Mouse (Mus musculus) telencephalon, adult 2 months (tissue): ENCODE measurements around the gene Rpp38.

ENCODE experiments used
- DNase-seq: peaks from one replicate; pipeline ENCODE4 v3.0.0-alpha.2; 2011; ENCODE audit warnings: low read depth, low spot score

Gene Rpp38

DNA sequence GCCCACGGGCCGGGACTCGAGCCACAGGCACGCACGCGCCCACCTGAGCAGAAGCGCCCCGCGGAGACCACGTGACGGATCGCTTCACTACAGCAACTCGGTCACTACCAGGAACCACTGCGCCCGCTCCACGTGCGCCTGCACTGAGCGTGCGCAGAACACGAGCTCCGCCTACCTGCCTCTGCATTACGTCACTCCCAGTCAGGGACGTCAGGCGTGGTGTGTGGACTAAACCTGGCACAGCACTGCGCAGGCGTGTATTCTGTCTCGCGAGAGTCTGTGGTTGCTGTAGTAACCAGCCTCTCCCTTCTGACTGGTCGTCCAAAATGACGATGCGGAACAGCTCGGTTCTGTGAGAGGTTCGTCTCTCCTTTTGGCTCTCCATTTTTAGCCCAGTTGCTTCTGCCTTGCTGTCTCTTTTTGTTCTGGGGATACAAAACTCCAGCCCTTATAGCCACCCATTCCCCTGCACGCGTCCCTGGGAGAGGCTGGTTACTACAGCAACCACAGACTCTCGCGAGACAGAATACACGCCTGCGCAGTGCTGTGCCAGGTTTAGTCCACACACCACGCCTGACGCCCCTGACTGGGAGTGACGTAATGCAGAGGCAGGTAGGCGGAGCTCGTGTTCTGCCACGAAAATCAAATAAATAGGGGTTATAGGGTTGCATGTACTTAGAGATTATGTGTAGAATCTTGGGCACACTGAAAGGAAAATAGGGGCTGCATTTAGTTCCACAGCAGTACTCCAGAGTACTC is at the start of gene Rpp38:
Rpp38 (minus strand) TSS at position 160 of the 759 bp plus-strand sequence.
- peak; percentile 96 for DNase-seq

- no peak for DNase-seq
These were observed 32.7 kb upstream of the Rpp38 start for GRCm38 (mm10) chr2:3365127-3365526.

DNA sequence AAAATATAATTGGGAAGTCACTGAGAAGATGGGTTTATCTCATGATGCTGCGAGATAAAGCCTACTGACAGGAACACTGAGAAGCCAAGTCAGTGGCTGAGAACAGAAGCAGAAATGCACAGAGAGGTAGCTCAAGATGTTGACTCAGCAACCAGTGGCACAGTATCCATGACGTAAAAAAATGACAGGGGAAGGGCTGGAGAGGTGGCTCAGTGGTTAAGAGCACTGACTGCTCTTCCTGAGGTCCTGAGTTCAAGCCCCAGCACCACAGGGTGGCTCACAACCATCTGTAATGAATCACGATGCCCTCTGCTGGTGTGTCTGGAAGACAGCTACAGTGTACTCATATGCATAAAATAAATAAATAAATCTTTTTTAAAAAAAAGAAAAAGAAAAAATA is 28.6 kb upstream of the Rpp38 start:
- no peak for DNase-seq

DNA sequence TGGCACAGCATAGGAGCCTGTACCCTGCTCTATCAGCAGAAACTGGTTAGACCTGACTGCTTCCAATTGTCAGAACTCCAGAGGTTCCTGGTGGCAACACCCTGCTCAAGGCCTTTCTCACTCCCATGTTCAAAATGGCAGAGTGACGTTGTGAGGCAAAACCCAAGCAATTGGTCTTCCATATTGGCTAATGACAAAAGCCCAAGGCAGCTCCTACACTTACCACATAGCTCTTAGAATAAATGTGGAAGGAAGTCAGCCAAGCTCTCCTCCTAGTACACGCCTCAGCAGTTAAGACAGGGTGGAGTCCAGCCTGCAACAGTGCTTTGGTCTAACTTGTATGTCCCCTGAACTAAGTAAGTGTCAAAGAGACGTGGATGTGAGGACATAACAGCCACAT is 25.4 kb upstream of the Rpp38 start:
- DNase-seq: no peak

- no peak for DNase-seq
These were observed 23.9 kb upstream of the Rpp38 start for GRCm38 (mm10) chr2:3356311-3356710.

DNA sequence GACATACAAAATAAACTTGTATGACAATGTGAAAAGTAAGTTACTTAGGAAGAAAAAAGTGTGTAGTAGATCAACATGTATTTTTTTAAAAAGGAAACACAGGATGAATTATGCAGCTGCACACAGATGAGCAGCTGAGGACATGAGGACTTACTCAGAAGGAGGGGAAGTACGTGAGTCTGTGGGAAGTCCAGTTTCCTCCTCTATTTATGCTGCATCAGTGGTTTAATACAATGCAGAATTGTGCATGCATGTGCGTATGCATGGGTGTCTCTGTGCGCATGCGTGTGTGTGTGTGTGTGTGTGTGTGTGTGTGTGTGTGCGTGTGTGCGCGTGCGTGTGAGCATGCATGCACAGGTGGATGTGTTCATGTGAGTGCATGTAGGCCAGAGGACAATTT is 23.4 kb upstream of the Rpp38 start:
- no peak for DNase-seq

- DNase-seq: no peak
These were observed 20.7 kb upstream of the Rpp38 start for GRCm38 (mm10) chr2:3353160-3353559.

GRCm38 (mm10) chr2:3348919-3349318 is 16.5 kb upstream of the Rpp38 start:
- peak; percentile 36 for DNase-seq

GRCm38 (mm10) chr2:3348422-3348821 is 16.0 kb upstream of the Rpp38 start:
- DNase-seq: no peak

DNA sequence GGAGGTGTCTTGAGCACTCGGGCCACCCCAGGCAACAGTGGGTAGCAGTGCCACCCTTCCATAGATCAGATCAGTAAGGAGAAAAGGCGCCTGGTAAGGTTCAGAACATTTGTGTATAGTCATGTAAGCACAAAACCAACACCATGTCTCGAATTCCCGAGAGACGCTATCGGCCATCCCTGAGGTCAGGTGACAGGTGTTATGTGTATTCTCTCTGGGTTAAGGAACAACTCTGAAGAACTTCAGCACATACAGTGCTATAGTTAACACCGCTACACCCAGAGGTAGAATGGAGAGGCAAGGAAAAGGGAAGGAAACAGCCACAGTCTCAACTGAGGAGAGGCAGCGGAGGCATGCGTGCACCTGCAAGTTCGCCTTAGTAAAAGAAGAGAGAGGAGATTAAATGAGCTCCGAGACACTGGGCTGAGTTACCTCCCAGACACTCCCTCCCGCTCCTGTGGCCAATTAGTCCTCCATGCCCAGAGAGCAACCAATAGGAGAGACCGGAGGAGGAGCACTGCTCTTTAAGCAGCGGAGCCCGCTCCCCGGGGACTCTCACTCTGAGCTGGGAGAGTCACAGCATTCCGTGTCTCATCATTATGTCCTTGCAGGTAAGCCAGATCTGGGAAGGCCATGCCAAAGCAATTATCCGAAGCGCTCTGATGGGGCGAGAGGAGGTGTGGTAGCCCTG is 3.3 kb upstream of the Rpp38 start, which contains the start of gene Acbd7:
Acbd7 (plus strand) TSS at position 558 of the 691 bp plus-strand sequence.
- peak; percentile 70 for DNase-seq

DNA sequence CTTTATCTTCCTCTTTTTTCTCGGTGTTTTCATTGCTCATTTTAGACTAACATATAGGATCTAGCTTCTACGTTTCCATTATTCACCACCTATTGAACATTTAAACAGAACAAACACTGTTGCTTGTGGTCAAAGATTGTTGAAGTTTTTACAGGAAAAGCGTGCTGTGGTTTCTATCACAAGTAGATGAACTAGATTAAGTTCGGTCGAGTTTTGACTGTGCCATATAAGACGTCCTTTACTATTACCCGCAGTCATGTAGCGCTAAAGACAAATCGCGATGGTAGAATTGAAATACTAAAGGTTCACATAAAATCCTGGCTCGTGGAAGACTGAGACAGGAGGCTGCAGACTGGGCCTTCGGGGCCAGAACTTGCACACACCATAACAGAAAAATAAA is 1.3 kb upstream of the Rpp38 start:
- no peak for DNase-seq

- peak; percentile 35 for DNase-seq
These were observed 387 bp downstream of the Rpp38 start for GRCm38 (mm10) chr2:3332056-3332455.

DNA sequence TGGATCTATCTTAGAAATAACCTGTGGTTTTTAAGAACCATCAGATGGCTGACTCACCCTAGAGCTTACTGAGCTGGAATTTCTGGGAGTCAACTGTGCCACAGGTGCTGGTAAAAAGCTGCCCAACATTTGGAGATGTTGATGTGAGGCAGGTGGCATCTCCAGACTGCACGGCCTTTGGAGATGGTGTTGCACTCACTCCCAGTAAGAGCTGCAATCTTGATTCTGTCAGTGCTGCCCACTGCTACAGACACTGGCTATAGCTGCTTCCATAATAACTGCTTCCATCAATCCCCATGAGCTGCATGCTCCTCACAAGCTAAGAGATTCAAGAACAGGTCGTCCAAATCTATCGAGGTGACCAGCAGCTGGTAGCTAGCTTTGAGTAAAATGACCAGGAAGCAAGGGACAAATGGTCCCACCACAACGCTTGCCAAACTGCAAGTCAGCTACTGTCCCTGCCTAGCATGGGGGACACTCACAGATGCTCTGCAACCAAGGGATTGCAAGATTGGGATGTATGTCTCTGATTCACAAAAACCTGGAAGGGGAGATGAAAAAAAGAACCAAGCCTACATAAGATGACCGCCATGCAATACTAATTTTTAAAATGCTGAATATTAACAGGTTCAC is 1.3 kb downstream of the Rpp38 start:
- no peak for DNase-seq

- no peak for DNase-seq
These were observed 5.1 kb downstream of the Rpp38 start for GRCm38 (mm10) chr2:3327351-3327750.

- DNase-seq: no peak
These were observed 5.9 kb downstream of the Rpp38 start for GRCm38 (mm10) chr2:3326547-3326946.

GRCm38 (mm10) chr2:3324381-3325130 is 7.9 kb downstream of the Rpp38 start:
- DNase-seq: no peak

GRCm38 (mm10) chr2:3323132-3323531 is 9.3 kb downstream of the Rpp38 start:
- DNase-seq: no peak

- no peak for DNase-seq
These were observed 26.9 kb downstream of the Rpp38 start for GRCm38 (mm10) chr2:3305426-3306025.

GRCm38 (mm10) chr2:3295826-3296225 is 36.6 kb downstream of the Rpp38 start:
- DNase-seq: no peak

DNA sequence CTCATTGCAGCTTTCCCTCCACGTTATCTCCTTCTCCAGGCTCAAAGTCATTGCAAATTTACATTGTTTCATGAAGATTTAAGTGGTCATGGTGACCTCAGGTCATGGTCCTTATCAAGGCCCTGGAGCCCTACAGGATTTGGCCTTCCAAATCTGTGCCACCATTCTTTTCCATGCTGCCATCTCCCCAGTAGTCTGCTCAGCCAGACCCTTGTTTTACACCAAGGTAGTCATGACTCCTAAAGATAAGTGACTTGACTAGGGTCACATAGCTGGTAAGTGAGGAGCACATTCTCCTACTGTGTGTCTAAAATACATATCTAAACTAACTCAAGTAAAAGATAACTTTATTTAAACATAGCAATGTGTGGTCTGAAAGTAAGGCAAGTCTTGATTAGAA is 40.3 kb downstream of the Rpp38 start:
- DNase-seq: no peak

- DNase-seq: no peak
These were observed 42.9 kb downstream of the Rpp38 start for GRCm38 (mm10) chr2:3289581-3289980.
